Mouse (Mus musculus): ENCODE results near the gene 4933427I04Rik. TPM values are rescaled to one million over a fixed set of nuclear protein-coding genes. Genes with fewer than 3 reads are reported as not detected.

The 4933427I04Rik gene
- polyA plus RNA-seq, 1 experiment from 2014 or later: 0.15 TPM

DNA sequence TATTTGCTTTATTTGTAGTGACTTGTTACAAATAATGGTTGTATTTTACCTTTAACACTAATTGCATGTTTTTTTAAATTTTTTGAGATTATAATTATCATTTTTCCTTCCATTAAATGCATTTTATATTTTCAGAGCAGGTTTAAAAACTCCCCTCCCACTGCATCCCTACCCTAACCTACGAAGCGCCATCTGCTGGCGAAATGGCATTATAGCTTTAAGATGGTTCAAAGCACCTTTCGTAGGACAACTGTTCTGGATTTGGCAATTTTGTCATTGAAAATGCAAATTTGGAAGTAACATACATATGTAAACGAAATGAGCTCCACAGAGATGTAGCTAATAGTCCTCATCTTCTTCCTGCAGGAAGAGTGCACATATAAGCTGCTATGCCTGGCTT is 39.2 kb downstream of the 4933427I04Rik start:
- no peak overlapping the region for H3K9ac ChIP-seq
- H3K27ac ChIP-seq: no peak overlapping the region
- H3K36me3 ChIP-seq: no peaks in the 10 kb centered on the region
- ATAC-seq (ENCODE audit: insufficient number of reproducible peaks, low FRiP score, low TSS enrichment, low read depth): no peak
- H3K9me3 ChIP-seq: no peaks in the 10 kb centered on the region
- 13% methylated on average over 5 of the region's 5 CpGs for whole genome bisulfite sequencing
- H3K4me2 ChIP-seq: no peak overlapping the region
- no peak overlapping the region for H3K4me3 ChIP-seq
- no peaks in the 10 kb centered on the region for H3K27me3 ChIP-seq
- no peaks in the 10 kb centered on the region for H3K4me1 ChIP-seq

DNA sequence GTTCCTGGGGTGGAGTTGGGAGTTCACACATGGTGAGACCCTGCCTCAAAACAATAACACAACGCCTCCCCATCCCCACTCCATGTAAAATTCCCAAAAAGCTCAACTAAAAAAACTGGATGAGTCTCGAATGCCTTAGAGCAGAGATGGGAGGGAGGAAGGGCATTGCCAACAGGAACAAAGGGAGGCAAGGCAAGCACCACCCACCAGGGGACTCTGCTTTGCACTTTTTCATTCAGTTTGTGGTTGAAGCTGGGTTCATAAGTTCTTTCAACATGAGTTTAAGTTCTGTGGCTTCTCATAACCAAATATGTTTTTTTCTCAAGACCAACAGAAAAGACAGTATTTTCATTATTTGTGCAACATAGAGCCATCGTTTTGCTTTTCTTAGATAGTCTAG is 44.0 kb downstream of the 4933427I04Rik start:
- no peaks in the 10 kb centered on the region for H3K27me3 ChIP-seq
- no peak overlapping the region for H3K4me2 ChIP-seq
- WGBS: 82% methylated on average over 3 of the region's 3 CpGs
- no peak overlapping the region for H3K4me3 ChIP-seq
- 0 out of 2 replicates have a peak, but pooled peaks cover under 1% of the 10 kb centered on the region for H3K36me3 ChIP-seq
- no peak for ATAC-seq (ENCODE audit: insufficient number of reproducible peaks, low FRiP score, low TSS enrichment, low read depth)
- H3K4me1 ChIP-seq: peaks cover 12% of the 10 kb centered on the region; the same call in 1 of the 2 replicates
- H3K9me3 ChIP-seq: no peaks in the 10 kb centered on the region
- H3K9ac ChIP-seq: no peak overlapping the region
- H3K27ac ChIP-seq: no peak overlapping the region

DNA sequence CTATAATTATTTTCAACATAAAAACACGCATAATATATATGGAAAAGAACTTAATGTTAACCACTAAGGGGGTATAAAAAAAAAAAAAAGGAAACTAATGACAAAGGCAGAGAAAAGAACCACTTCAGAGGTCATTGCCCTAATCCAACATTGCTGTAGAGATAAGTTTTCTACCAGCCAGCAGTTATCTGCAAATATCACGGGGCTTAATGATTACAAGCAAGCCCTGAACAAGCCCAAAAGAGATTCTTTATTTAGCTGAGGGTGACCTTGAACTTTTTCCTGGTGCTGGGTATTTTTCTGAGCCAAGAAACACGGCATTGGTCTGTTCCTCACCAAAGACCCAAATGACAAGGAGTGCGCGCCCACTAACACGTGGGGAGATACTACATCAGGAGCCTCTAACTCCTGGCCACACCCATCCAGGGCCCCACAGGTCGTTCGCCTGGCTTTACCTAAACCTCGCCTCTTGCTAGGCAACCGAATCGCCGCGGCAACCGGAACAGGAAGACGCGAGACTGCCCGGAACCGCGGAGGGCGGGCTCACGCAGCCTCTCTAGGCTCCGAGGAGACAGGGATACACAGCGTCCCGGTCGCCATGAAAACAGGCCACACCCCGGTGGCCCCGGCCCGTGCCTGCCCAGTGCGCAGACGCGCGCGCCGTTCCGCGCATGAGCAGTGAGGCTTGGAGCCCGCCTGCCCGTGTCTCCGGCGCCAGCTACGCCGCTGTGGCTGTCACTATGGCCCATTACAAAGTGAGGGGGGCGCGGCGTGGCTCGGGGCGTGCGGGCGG is 45.0 kb downstream of the 4933427I04Rik start, which contains the start of gene Mycbp:
TSS of gene Mycbp (plus strand) at position 500 of the 793 bp plus-strand sequence.
- H3K36me3 ChIP-seq: peaks cover 10% of the 10 kb centered on the region; the same call in 1 of the 2 replicates
- peak within 1 kb of the TSS; percentile 77 for H3K9ac ChIP-seq
- 1% methylated on average over 48 of the region's 49 CpGs for WGBS
- H3K9me3 ChIP-seq: no peaks in the 10 kb centered on the region
- peak within 1 kb of the TSS; percentile 78 for H3K4me3 ChIP-seq
- peaks cover 12% of the 10 kb centered on the region; the same call in 1 of the 2 replicates for H3K4me1 ChIP-seq
- no peaks in the 10 kb centered on the region for H3K27me3 ChIP-seq
- peak within 1 kb of the TSS; percentile 63 for H3K4me2 ChIP-seq
- H3K27ac ChIP-seq: peak within 1 kb of the TSS; percentile 87
- ATAC-seq (ENCODE audit: insufficient number of reproducible peaks, low FRiP score, low TSS enrichment, low read depth): peak; percentile 100

DNA sequence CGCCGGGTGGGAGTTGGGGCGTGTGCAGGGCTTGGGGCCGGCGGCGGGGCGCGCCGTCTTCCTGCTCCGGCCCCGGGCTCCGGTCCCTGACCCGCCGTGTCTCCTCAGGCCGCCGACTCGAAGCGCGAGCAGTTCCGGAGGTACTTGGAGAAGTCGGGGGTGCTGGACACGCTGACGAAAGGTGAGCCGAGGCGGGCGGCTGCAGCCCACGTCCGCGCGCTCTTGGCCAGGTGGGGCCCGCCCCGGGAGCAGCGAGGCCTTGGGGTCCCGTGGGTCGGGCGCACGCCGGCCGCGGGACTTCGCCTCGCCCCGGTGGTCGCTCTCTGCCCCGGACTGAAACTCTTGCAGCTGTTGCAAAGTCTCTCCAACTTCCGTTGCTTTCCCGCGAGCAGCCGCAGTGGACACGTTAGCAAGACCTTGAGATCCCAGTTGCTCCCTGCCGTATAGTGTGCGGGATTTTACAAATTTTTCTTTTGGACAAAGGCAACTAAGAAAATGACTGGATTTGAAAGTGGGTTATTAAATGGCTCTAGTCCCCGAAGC is 45.7 kb downstream of the 4933427I04Rik start:
- Histone ChIP-seq H3K4me2 (peak overlapping the region; percentile 63), H3K4me3 (peak overlapping the region; percentile 78), H3K4me1 (peaks cover 12% of the 10 kb centered on the region; the same call in 1 of the 2 replicates), H3K27me3 (no peaks in the 10 kb centered on the region), H3K9ac (peak overlapping the region; percentile 77), H3K27ac (peak overlapping the region; percentile 87), H3K36me3 (peaks cover 17% of the 10 kb centered on the region; the same call in 1 of the 2 replicates), H3K9me3 (no peaks in the 10 kb centered on the region)
- peak; percentile 0; the same call in 1 of the 2 replicates for ATAC-seq (ENCODE audit: insufficient number of reproducible peaks, low FRiP score, low TSS enrichment, low read depth)
- 2% methylated on average over 53 of the region's 53 CpGs for WGBS

DNA sequence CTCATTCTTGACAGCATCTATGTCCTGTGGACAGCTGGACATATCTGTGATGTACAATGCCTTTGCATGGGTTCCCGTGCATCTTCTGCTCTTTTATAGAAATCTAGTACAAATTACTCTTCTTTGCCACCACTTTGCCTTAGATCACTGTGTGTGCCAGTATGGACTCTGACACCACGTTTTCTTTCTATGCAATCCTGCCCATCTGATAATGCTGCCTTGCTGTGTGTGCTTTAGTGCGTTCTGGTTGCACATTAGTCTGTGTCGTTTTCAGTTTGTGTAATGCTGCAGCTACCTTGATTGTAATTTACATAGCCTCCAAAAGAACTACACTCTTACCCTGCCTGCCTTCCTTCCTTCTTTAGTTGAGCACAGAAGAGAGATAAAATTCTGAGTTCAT is 52.0 kb downstream of the 4933427I04Rik start:
- no peak for ATAC-seq (ENCODE audit: insufficient number of reproducible peaks, low FRiP score, low TSS enrichment, low read depth)
- no peak overlapping the region for H3K4me2 ChIP-seq
- 90% methylated on average over 4 of the region's 4 CpGs for WGBS
- no peak overlapping the region for H3K27ac ChIP-seq
- no peaks in the 10 kb centered on the region for H3K9me3 ChIP-seq
- H3K4me3 ChIP-seq: no peak overlapping the region
- H3K4me1 ChIP-seq: peaks cover 9% of the 10 kb centered on the region
- no peak overlapping the region for H3K9ac ChIP-seq
- peaks cover 37% of the 10 kb centered on the region for H3K36me3 ChIP-seq
- no peaks in the 10 kb centered on the region for H3K27me3 ChIP-seq

DNA sequence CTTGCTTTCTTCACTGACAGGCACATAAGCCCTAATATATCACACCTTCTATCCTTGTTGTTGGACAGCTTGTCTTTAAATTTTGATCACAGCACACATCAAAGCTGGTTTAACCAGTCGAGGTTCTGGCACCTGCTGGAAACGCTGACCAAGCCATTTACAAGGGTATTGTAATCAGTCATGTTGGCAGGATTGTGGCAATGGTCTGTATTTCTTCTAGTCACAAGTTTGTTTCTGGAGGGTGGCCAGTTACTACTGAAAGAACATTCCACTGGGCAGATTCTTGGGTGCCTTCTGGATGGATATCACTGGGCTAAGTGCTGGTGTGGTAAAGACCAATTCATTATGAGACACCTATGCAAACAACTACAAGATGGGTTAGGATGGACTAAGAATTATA is 53.0 kb downstream of the 4933427I04Rik start:
- Histone ChIP-seq H3K4me2 (no peak overlapping the region), H3K27me3 (no peaks in the 10 kb centered on the region), H3K36me3 (peaks cover 37% of the 10 kb centered on the region), H3K4me1 (peaks cover 10% of the 10 kb centered on the region), H3K9me3 (no peaks in the 10 kb centered on the region), H3K9ac (no peak overlapping the region), H3K27ac (no peak overlapping the region), H3K4me3 (no peak overlapping the region)
- 51% methylated on average over 2 of the region's 2 CpGs for WGBS
- ATAC-seq (ENCODE audit: insufficient number of reproducible peaks, low FRiP score, low TSS enrichment, low read depth): no peak

Other genes with a start within 250 kb of the 4933427I04Rik start
- 43.2 and 47.4 TPM in 2 replicates for gene Macf1, start 175.3 kb upstream of the 4933427I04Rik start, polyA plus RNA-seq (2015; fragmentation: Nextera tagmentation; extraction: Ambion mirVana)
- 305 and 309 TPM in 2 replicates for gene Ndufs5, start 141.5 kb upstream of the 4933427I04Rik start, polyA plus RNA-seq (2015; fragmentation: Nextera tagmentation; extraction: Ambion mirVana)
- gene Akirin1, start 109.3 kb upstream of the 4933427I04Rik start, polyA plus RNA-seq (2015; fragmentation: Nextera tagmentation; extraction: Ambion mirVana): 44.8 and 48.2 TPM in 2 replicates
- 7.1 and 7.4 TPM in 2 replicates for gene Rhbdl2, start 71.8 kb upstream of the 4933427I04Rik start, polyA plus RNA-seq (2015; fragmentation: Nextera tagmentation; extraction: Ambion mirVana)
- gene Mycbp, start 45.2 kb downstream of the 4933427I04Rik start, polyA plus RNA-seq (2015; fragmentation: Nextera tagmentation; extraction: Ambion mirVana): 67.2 and 67.5 TPM in 2 replicates
- gene Rragc, start 57.8 kb downstream of the 4933427I04Rik start, polyA plus RNA-seq (2015; fragmentation: Nextera tagmentation; extraction: Ambion mirVana): 48.6 and 55.2 TPM in 2 replicates
- gene 4930535I16Rik, start 58.3 kb downstream of the 4933427I04Rik start, polyA plus RNA-seq (2015; fragmentation: Nextera tagmentation; extraction: Ambion mirVana): not detected in 2 replicates

Data from limb, embryonic 15.5 days (tissue).